Mouse (Mus musculus) bone marrow, adult 2 months (tissue): ENCODE measurements at regions not wholly inside any gene's neighbourhood (a gene's known extent, or its start where the extent isn't known, plus 50 kb on each side); places are given as distances from the start of the nearest gene placed in this dataset.

ENCODE experiments used
- CTCF ChIP-seq: fragments of 200-500 bp; IDR thresholded peaks from 2 replicates; pipeline ENCODE4 v1.5.1; 2011; ENCODE audit warnings: low read length, control low read depth; ENCODE audit not compliant: control insufficient read depth, insufficient read depth
- POLR2A ChIP-seq: fragments of 200-500 bp; IDR thresholded peaks from 2 replicates; pipeline ENCODE4 v1.6.1; 2011; ENCODE audit warnings: low read depth, mild to moderate bottlenecking, control low read depth, low read length, borderline replicate concordance; ENCODE audit not compliant: control insufficient read depth

DNA sequence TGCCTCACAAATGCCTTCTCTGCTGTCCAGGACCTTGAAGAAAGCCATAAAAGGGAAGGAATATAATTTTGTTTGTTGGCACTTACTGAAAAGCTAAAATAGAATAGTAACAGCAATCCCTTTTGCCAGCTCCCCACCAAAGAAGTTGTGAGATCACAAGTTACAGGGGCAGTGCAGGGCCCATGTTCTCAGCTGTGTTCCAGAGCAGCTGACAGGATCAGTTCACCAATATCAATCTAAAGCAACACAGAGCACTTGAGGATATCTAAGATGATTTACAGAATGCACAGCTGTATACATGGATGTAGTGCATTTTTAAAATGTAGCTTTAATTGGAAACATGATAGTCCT lies 63.4 kb upstream of the Mbnl1 start:
- no peak for TF ChIP-seq POLR2A
- no peak for TF ChIP-seq CTCF
